Mouse (Mus musculus): ENCODE measurements around the gene Swsap1.

Swsap1 gene

GRCm38 (mm10) chr9:21962416-21963059 is 7.0 kb downstream of the Swsap1 start:
- DNase-seq (ENCODE audit: low spot score): peak; percentile 36

- peak; percentile 63 for DNase-seq (ENCODE audit: low spot score)
Observed at GRCm38 (mm10) chr9:21963417-21963816, 7.9 kb downstream of the Swsap1 start, which contains the start of gene Epor. Epor (minus strand) TSS chr9:21963506.

DNA sequence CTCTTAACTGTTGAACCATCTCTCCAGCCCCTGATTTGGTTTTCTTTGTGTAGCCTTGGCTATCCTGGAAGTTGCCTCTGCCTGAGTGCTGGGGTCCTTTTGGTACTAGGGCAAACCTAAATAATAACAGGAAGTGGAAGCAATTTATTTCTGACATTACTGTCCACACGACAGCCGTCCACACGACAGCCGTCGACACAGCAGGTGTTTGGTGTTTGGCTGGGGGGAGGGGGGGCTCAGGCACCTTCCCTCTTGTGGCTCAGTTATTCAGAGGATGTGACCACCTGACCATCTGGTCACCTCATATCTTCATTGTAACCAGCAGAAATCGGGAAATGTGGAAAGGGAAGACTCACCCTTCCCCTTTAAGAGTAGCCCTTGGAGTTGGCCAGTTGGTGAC is 13.3 kb downstream of the Swsap1 start:
- DNase-seq (ENCODE audit: low spot score): no peak

GRCm38 (mm10) chr9:21969304-21969703 is 13.7 kb downstream of the Swsap1 start:
- DNase-seq (ENCODE audit: low spot score): no peak

DNA sequence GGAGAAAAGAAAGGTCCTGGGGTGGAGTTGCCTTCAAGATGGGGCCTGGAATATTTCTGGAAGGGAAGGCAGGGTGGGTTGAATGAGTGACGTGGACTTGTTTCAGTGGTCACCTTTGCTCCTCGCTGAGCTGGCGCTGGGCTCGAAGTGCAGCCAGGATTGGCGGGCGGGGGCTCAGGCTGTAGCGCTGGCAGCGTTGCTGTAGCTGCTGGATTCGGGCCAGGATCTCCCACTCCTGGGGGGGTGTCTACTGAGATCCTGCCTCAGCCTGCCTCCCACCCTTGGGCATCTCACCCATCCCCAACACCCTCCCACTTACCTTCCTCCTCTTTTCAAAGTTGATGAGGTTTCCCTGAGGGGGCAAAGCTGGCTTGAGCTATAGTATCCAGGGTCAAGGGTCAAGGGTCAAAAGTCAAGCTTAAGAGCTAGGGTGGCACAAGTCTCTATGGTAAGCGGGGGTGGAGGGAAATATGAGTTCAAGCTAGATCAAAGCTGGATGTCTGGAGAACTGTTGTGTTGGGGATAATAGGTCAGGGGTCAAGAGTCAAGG is 21.1 kb downstream of the Swsap1 start:
- DNase-seq (ENCODE audit: low spot score): no peak

GRCm38 (mm10) chr9:21977331-21977730 is 21.8 kb downstream of the Swsap1 start:
- no peak for DNase-seq (ENCODE audit: low spot score)

DNA sequence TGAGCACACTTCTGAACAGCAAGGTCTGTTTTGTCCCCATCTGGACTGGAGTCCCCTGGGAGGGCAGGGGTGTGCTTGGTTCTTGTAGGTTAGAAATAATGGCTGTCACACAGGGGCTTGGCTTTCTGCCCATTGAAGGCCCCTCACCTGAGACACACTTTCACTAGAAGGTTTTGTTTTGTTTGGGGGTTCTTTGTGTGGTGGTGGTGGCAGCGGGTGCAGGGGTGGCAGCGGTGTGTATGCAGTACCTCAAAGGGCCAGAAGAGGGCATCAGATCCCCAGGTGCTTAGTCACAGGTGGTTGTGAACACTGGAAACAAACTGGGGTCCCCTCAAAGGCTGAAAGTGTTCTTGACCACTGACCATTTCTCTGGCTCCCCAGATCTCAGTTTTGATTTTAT is 22.4 kb downstream of the Swsap1 start:
- no peak for DNase-seq (ENCODE audit: low spot score)

- DNase-seq (ENCODE audit: low spot score): no peak
Observed at GRCm38 (mm10) chr9:21978398-21979128, 23.0 kb downstream of the Swsap1 start.

- no peak for DNase-seq (ENCODE audit: low spot score)
Observed at GRCm38 (mm10) chr9:21983911-21984310, 28.4 kb downstream of the Swsap1 start.

- no peak for DNase-seq (ENCODE audit: low spot score)
Observed at GRCm38 (mm10) chr9:21987592-21988342, 32.2 kb downstream of the Swsap1 start.

GRCm38 (mm10) chr9:21988421-21989101 is 33.0 kb downstream of the Swsap1 start:
- no peak for DNase-seq (ENCODE audit: low spot score)

DNA sequence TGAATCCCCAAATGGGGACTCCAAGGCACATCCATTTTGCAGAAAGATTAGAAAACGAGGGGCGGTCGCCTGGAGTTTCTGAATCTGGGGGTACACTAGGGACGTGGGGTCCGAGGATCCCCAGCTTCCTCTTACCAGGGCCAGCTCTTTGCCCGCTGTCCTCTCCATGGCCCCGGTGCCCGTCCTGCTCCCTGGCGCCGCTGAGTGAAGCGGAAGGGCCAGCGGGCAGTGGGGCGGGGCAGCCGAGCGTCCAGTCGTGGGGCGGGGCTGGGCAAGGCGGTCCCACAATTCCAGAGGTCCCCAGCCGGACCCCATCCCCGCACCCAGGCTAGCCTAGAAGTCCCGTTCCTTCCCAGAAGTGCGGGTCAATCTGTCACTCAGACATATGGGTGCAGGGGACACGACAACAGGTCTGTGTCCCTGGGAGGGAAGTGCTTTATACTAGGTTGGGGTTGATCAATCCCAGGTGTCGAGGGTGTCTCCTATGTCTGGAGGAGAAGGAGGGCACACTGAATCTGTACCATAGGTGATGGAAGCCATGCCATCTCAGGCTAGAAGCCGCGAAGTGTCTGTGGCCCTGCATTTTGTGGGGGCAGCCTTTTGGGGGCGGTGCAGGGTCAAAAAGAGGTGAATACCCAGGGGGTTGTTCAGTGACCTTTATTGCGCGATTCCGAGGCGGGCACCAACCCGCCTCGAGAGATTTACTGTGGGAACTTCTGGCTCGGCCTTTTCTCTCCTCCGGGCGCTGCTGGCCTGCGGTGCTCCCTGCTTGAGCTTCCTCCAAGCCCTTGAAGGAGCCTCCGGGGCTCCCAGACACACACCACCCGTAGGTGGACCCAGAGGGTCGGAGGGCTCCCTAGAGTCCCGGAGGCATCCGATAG is 33.9 kb downstream of the Swsap1 start, which contains the start of gene Rgl3:
Gene Rgl3, minus strand, starts transcription at position 217 of the 881 bp plus-strand sequence.
- no peak for DNase-seq (ENCODE audit: low spot score)

DNA sequence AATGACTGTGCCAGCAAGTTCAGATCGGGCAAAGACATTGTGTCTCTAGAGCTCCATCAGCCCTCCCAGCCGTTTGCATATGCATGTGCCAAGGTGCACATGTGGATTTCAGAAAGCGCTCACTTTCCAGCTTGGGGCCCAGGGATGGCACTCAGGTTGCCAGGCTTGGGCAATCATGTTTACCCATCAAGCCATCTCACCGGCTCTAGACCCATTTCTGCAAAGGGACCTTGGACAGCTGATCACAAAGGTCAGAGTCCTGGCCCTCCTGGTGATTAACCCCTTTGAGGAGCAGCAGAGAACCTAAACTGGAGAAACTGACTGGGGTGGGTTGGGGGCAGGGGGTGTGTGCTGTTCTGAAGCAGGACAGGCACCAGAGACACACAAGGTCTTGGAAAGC is 36.7 kb downstream of the Swsap1 start:
- no peak for DNase-seq (ENCODE audit: low spot score)

- no peak for DNase-seq (ENCODE audit: low spot score)
Observed at GRCm38 (mm10) chr9:21996178-21996867, 40.8 kb downstream of the Swsap1 start.

GRCm38 (mm10) chr9:22000296-22000695 is 44.7 kb downstream of the Swsap1 start:
- no peak for DNase-seq (ENCODE audit: low spot score)

DNA sequence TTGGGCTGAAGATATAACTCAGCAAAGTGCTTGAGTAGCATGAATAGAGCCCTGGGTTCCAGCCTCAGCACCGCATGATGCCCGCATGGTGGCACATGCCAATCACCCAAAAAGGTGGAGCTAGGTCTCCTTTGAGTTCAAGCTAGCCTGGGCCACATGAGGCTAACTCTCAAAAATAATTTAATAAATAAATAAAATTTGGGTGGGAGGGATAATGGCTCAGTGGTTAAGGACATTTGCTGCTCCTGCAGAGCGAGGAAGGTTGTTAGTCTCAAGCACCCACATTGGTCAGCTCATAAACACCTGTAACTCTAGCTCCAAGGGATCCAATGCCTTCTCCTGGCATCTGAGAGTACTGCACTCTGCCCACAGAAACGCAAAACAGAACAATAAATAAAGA is 46.1 kb downstream of the Swsap1 start:
- DNase-seq (ENCODE audit: low spot score): no peak

GRCm38 (mm10) chr9:22002194-22003162 is 46.9 kb downstream of the Swsap1 start, which contains the start of the genes Ccdc151 and Prkcsh:
Ccdc151 (minus strand) TSS chr9:22002634.
Prkcsh (plus strand) TSS chr9:22002806.
- DNase-seq (ENCODE audit: low spot score): peak; percentile 99

GRCm38 (mm10) chr9:22003163-22003554 is 47.6 kb downstream of the Swsap1 start:
- DNase-seq (ENCODE audit: low spot score): no peak

DNA sequence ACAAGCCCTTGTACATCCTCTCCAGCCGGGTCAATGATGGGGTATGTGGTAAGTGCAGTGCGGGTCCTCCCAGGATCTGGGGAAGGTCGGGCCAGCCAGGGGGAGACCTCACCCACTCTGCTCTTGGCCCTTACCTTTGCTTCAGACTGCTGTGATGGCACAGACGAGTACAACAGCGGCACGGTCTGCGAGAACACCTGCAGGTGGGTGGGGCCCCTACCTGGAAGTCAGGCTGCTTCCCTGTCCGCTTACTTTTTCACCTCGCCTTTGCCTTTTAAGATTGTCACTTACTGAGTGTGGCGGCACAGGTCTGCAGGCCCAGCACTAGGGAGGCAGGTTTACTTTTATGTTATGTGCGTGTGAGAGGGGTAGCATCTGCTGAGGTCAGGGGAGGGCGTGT is 49.0 kb downstream of the Swsap1 start:
- DNase-seq (ENCODE audit: low spot score): no peak
